Mouse (Mus musculus): ENCODE measurements around the gene Rnft2. TPM values are rescaled to one million over a fixed set of nuclear protein-coding genes. Genes with fewer than 3 reads are reported as not detected.

Rnft2 gene
- 1 to 10 TPM in 1 of 2 experiments, under 1 TPM in 1; 0.64 to 1.5 TPM for total RNA-seq (2021)
- long read RNA-seq, experiment 1: 0 reads
- long read RNA-seq, experiment 2: 0 reads

DNA sequence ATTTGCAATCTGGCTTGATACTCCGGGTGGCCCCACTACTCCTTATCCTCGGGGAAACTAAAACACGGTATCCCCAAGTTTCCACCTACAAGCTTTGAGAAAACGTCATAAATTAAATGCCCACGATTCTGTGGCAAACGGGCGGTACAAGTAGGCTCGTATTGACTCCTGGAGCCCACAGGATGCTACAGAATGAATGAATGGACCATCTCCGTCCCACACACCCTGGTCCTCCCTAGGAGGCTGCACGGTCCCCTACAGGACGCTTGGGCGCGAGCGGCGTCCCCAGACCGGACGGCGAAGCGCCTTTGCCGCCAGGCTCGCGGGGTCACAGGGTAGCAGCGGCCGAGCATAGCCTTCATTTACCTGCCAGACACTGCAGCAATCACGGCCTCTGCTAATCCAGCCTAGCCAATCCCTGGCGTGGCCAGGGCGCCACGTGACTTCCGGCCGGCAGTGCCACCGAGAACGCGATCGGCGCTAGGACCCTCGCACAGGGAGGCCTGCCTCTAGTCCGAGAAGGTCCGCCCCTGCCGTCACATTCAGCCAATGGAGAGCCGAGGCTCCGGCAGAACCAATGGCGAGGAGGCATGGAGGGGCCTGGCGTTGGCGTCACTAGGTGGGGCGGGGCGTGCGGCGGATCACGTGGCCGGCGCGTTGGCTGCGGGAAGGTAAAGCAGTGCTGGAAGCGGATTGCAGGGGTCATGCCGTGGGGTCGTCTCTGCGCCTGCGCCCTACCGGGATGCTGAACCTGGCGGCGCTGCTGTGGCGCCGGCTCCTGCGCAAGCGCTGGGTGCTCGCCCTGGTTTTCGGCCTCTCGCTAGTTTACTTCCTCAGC is at the start of gene Rnft2, which contains the start of gene 2410131K14Rik:
Rnft2 (minus strand) TSS at position 511 of the 838 bp plus-strand sequence.
2410131K14Rik (plus strand) TSS at position 622 of the 838 bp plus-strand sequence.
- DNase-seq: peak; percentile 98 to 99
- intact Hi-C loops (cut with DNase I): loop anchor here (5.0 kb wide), 1 partner anchor 78 kb away; no protein-coding TSS in a partner anchor

DNA sequence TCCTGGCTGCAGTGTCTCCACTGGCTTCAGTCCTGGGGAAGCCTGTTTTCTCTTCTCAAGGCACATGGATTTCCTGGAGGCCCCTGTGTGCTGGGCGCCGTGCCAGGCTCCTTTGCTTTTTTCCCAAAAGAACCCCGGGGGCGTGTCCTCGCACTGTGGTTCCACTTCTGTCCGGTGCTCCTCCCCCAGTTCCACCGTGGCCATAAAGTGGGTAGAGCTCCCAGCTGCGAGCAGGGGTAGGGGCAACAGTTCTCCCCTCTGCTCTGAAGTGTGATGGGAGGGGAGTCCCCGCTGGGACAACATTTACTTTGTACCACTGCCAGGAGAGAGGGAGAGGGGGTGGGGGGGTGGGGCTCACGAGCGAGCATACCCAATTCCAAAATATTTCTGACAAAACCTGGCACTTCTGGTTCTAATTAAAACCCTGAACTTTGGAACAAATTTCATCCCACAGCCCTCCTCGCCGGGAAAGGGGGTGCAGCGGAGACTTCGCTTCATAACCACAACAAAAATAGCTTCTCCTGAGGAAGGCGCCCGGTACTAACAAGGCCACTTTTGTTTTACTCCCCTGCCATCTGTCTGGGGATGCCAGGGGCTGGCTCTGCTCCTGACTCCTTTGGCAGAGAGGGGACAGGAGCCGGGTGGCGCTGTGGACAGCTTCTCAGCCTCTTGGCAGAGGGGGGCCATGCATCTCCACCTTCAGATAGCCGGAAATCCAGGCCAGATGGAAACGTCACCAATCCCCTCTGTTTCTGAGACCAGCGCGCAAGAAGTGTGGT is 49.4 kb upstream of the Rnft2 start:
- peak; percentile 91 to 93 for DNase-seq
- intact Hi-C loops (cut with DNase I): no loop called here

GRCm38 (mm10) chr5:118292476-118292875 is 47.6 kb upstream of the Rnft2 start:
- intact Hi-C loops (cut with DNase I): no loop called here
- DNase-seq: no peak

- no peak for DNase-seq
- intact Hi-C loops (cut with DNase I): no loop called here
These were observed 46.5 kb upstream of the Rnft2 start for GRCm38 (mm10) chr5:118291453-118291852.

DNA sequence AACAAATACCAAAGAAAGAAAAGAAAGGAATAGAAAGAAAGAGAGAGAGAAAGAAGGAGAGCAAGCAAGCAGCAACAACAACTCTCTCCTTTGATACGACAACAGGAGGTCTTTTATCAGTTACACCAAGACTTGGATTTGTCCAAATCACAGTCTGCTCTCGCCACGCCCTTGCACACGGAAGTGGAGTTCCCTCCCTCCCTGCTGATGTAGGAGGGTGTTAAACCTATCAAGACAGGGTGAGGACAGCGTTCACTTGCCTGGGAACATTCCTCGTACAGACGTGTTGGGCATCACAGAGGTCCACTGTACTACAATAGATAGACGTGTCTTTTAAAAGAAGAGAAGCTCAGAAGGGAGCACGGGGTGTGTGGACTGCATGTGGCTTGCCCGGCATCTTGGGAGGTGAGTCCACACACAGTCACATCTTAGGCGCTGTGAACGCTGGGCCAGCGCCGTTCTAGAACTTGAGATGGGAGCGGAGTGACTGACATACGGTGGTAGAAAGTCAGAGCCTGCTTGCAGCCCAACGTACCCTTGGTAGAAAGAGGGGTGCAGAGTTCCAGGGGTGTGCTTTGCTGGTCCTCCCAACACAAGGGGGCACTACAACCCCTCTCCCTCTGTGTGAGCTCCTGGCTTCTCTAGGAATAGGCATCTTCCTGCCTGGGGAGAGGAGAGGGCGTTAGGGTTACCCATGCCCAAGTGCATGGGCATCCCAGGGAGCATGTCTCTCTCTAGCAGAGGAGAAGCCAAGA is 33.0 kb upstream of the Rnft2 start:
- DNase-seq: no peak
- intact Hi-C loops (cut with DNase I): loop anchor here (2.0 to 10.0 kb wide), 3 partner anchors 77 to 1427 kb away; no protein-coding TSS in a partner anchor

- no peak for DNase-seq
- intact Hi-C loops (cut with DNase I): loop anchor here (10.0 kb wide), 2 partner anchors 378 to 1428 kb away; no protein-coding TSS in a partner anchor
These were observed 31.8 kb upstream of the Rnft2 start for GRCm38 (mm10) chr5:118276711-118277110.

DNA sequence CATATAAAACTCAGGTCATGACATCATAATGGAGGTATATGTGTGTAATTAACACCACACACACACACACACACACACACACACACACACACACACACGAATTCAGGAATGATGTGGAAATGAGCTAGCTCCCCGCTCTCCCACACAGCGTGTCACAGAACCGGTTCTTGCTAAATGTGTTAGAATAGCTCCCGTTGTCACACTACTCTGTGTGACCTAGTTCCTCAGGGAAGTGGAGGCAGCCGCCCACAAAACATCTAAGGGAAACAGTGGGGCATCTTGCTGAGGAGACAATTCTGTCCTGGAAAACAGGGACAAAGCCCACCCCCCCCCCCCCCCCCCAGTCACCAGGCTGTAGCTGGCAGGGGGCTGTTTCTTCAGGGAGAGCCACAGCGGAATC is 31.4 kb upstream of the Rnft2 start:
- intact Hi-C loops (cut with DNase I): loop anchor here (10.0 kb wide), 2 partner anchors 379 to 1429 kb away; no protein-coding TSS in a partner anchor
- DNase-seq: no peak

DNA sequence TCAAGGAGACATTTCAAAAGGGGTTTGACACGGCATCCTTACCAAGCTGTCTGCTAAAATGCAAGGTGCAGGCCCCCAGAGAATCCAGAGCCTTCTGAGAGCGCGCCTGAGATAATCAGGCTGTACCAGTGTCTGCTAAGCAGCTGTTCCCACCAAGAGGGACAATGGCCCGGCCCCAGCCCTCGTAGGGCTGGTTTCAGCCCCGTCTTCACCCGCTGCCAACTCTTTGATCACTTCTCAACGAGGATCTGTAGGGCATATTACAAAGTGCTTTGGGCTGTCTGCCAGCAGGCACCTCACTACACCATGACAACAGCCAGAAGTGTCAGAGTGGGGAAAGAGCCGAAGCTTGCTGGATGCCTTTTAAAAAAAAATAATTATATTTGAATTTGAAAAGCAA is 29.6 kb upstream of the Rnft2 start:
- intact Hi-C loops (cut with DNase I): loop anchor here (5.0 to 10.0 kb wide), 3 partner anchors 53 to 1430 kb away; no protein-coding TSS in a partner anchor
- no peak for DNase-seq

DNA sequence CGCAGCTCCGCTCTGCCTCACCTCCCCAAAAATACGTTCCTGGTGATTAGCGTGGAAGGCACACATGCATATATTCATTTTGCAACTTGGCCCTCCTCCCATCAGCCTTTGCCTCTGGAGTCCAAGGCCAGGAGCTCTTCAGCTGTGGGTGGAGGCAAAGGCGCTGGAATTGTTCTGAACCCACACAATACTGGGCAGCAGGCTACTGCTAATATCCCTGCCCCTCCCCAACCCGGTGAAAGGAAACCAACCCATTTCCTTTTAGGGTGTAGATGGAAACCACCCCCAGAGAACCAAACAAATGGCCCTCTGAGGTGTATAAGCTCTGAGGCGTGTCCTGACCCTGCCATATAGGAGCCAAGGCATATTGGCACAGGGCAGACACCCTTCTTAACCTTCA is 28.5 kb upstream of the Rnft2 start:
- intact Hi-C loops (cut with DNase I): loop anchor here (5.0 to 10.0 kb wide), 3 partner anchors 54 to 1431 kb away; no protein-coding TSS in a partner anchor
- DNase-seq: no peak

DNA sequence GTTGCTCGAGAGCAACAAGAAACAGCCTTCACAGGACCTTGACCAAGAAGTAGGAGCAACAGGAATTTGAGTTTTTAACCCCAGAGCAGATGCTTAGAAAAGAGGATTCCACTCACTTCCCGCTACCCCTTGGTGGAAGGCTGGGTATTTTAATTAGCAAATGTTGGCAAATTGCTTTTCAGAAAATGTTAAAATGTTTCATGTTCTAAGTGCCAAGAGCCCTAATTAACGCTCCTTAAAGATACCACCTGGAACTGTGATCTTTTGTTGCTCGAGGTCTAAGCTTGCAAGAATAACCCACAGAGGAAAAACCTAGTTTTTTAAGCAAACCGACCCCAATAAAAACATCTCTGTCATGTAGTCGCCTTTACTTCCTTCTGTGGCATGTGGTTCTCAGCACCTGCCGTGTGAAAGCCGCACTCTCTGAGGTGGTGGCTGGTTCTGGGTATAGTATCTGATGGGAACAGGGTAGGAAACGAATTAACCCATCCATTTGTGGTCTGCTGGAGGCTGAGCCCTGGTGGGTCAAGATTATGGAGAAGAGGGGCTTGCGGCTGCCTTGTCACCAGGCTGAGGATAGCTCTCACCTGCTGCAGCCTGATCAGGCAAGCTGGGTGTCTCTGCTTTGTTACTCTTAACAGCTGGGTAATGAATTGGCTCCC is 26.7 kb upstream of the Rnft2 start:
- intact Hi-C loops (cut with DNase I): loop anchor here (5.0 to 10.0 kb wide), 3 partner anchors 56 to 1433 kb away; no protein-coding TSS in a partner anchor
- no peak for DNase-seq

GRCm38 (mm10) chr5:118268987-118269386 is 24.1 kb upstream of the Rnft2 start:
- intact Hi-C loops (cut with DNase I): loop anchor here (2.0 to 5.0 kb wide), 2 partner anchors 468 to 493 kb away; no protein-coding TSS in a partner anchor
- DNase-seq: peak; percentile 83 to 85

GRCm38 (mm10) chr5:118266309-118266708 is 21.4 kb upstream of the Rnft2 start:
- intact Hi-C loops (cut with DNase I): loop anchor here (5.0 kb wide), 1 partner anchor 496 kb away; no protein-coding TSS in a partner anchor
- no peak for DNase-seq

DNA sequence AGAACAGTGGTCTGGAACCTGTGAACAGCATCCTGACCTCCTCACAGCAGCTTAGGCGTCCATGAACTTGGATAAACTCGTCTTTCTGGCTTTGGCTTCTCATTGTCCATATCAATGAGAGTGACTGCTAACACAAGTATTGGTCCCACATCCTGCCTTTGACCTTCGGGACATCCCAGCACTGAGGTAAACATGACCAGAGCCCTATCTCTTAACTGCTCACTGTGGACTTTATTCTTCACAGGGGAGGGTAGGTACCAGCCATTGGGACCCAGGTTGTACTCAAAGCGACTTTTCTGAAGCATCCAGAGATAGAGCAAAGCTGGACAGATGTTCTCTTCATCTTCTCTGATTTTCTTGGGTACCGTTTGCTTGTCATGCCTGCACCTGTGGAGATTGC is 20.4 kb upstream of the Rnft2 start:
- intact Hi-C loops (cut with DNase I): loop anchor here (5.0 kb wide), 1 partner anchor 497 kb away; no protein-coding TSS in a partner anchor

GRCm38 (mm10) chr5:118264279-118264678 is 19.4 kb upstream of the Rnft2 start:
- no peak for DNase-seq
- intact Hi-C loops (cut with DNase I): no loop called here

More for the DNA sequence above, 20.4 kb upstream of the Rnft2 start:
- no peak for DNase-seq

GRCm38 (mm10) chr5:118262418-118262817 is 17.5 kb upstream of the Rnft2 start:
- no peak for DNase-seq
- intact Hi-C loops (cut with DNase I): no loop called here

DNA sequence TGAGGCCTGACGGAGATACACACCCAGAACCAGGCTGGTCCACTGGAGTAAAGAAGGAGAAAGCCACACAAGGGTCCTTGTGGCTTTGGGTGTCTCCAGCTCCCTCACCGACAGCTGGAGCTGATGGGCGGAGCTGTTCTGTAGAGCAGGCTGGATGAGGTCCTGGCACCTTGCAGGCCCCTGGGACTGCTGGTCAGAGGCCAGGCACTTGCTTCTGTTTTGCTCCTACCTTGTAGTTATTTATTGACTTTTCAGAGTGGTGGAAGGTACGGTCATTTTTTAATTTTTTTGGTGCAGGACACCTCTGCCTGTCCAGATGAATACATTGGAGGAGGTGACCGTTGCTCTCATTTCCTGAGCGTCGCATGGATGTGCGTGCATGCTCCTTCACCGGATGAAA is 16.3 kb upstream of the Rnft2 start:
- intact Hi-C loops (cut with DNase I): no loop called here
- no peak for DNase-seq

DNA sequence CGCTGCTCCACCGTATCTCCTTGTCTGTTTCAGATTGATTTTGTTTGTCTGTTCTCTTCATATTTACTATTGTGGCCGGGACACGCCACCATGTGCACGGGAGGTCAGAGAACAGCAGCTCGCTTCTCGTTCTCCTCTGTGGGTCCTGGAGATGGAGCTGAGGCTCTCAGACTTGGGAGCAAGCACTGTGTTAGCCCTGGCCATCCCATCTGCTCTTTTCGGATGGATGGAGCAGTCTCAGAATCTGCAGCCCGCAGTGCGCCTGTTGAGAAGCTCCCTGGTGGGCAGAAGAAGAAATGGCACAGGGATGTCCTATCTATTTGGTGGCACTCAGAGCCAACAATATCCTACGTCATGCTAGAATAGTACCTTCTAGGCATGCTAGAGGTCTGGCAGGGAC is 15.7 kb upstream of the Rnft2 start:
- no peak for DNase-seq
- intact Hi-C loops (cut with DNase I): no loop called here

- DNase-seq: no peak
- intact Hi-C loops (cut with DNase I): no loop called here
These were observed 15.1 kb upstream of the Rnft2 start for GRCm38 (mm10) chr5:118260055-118260454.

- DNase-seq: no peak
- intact Hi-C loops (cut with DNase I): no loop called here
These were observed 14.7 kb upstream of the Rnft2 start for GRCm38 (mm10) chr5:118259636-118260035.

Data from gastrocnemius, postnatal 36 days (tissue).